Mouse (Mus musculus): ENCODE measurements around the gene Zfp710.

- TF ChIP-seq POLR2A (IDR thresholded peaks at IDR 0.05; ENCODE audit: control insufficient read depth in 1 of 2, insufficient read depth in 1 of 2, low read depth in 1 of 2, low read length in 2 of 2, poor library complexity in 1 of 2) = no peak
- no peak for TF ChIP-seq E2F4 (IDR thresholded peaks at IDR 0.05; ENCODE audit: borderline replicate concordance, low read depth, low read length)
Measured at GRCm38 (mm10) chr7:80030486-80030885, 5.9 kb downstream of the Zfp710 start.

All from MEL (cell line).